Mouse (Mus musculus) E14TG2a.4 (cell line): Measurements from ENCODE around the gene Nav3.

Source experiments
- CTCF ChIP-seq: conservative IDR thresholded peaks from 2 replicates; pipeline ENCODE4 v1.5.1; 2014; ENCODE audit warnings: low read length
- POU5F1 ChIP-seq: IDR thresholded peaks from 2 replicates; pipeline ENCODE4 v1.6.1; 2014; ENCODE audit warnings: low read length, borderline replicate concordance

- no peak for TF ChIP-seq CTCF
- TF ChIP-seq POU5F1: no peak
These were observed 676.9 kb downstream of the Nav3 start for GRCm38 (mm10) chr10:109779109-109779508.
